Mouse (Mus musculus): Measurements from ENCODE around the gene Ercc6. TPM values are rescaled to one million over a fixed set of nuclear protein-coding genes. Genes with fewer than 3 reads are reported as not detected.

Ercc6 gene
- polyA plus RNA-seq, 2 experiments, result 12.2 to 15.0 TPM

GRCm38 (mm10) chr14:32527211-32527610 lies 13.9 kb downstream of the Ercc6 start:
- WGBS, result 94% methylated on average over 9 of the region's 9 CpGs

GRCm38 (mm10) chr14:32529036-32529435 lies 15.7 kb downstream of the Ercc6 start:
- ATAC-seq (ENCODE audit: low FRiP score, low read depth), result no peak
- Histone ChIP-seq H3K9me3 (ENCODE audit: control insufficient read depth, low read length) (no peaks in the 10 kb centered on the region), H3K4me2 (replicated peaks; ENCODE audit: low read depth, low read length, severe bottlenecking) (no peak overlapping the region), H3K9ac (ENCODE audit: low read depth, low read length, severe bottlenecking) (no peak overlapping the region), H3K27ac (replicated peaks; ENCODE audit: low read depth, low read length) (no peak overlapping the region), H3K4me3 (replicated peaks; ENCODE audit: low read length) (no peak overlapping the region), H3K4me1 (ENCODE audit: control insufficient read depth, insufficient read depth, low read length) (peaks cover 9% of the 10 kb centered on the region; the same call in 1 of the 2 replicates), H3K27me3 (ENCODE audit: control insufficient read depth, insufficient read depth, low read length) (no peaks in the 10 kb centered on the region), H3K36me3 (ENCODE audit: control insufficient read depth, insufficient read depth, low read length) (peaks cover 40% of the 10 kb centered on the region)
- 88% methylated on average over 7 of the region's 7 CpGs for WGBS
- TF ChIP-seq POLR2A (IDR thresholded peaks at IDR 0.05; ENCODE audit: borderline replicate concordance, extremely low read depth, insufficient read depth, insufficient read length), result no peak
- DNase-seq (ENCODE audit: low spot score), result no peak

More at GRCm38 (mm10) chr14:32527211-32527610, 13.9 kb downstream of the Ercc6 start:
- H3K9me3 ChIP-seq (ENCODE audit: control insufficient read depth, low read length), result no peaks in the 10 kb centered on the region
- DNase-seq (ENCODE audit: low spot score) (no peak), ATAC-seq (ENCODE audit: low FRiP score, low read depth) (no peak)
- H3K4me3 ChIP-seq (replicated peaks; ENCODE audit: low read length), result no peak overlapping the region
- no peak for TF ChIP-seq POLR2A (IDR thresholded peaks at IDR 0.05; ENCODE audit: borderline replicate concordance, extremely low read depth, insufficient read depth, insufficient read length)
- peaks cover 43% of the 10 kb centered on the region for H3K36me3 ChIP-seq (ENCODE audit: control insufficient read depth, insufficient read depth, low read length)
- no peaks in the 10 kb centered on the region for H3K27me3 ChIP-seq (ENCODE audit: control insufficient read depth, insufficient read depth, low read length)
- H3K9ac ChIP-seq (ENCODE audit: low read depth, low read length, severe bottlenecking), result no peak overlapping the region
- no peak overlapping the region for H3K27ac ChIP-seq (replicated peaks; ENCODE audit: low read depth, low read length)
- no peak overlapping the region for H3K4me2 ChIP-seq (replicated peaks; ENCODE audit: low read depth, low read length, severe bottlenecking)
- no peaks in the 10 kb centered on the region for H3K4me1 ChIP-seq (ENCODE audit: control insufficient read depth, insufficient read depth, low read length)

- no peak overlapping the region for H3K27ac ChIP-seq (replicated peaks; ENCODE audit: low read depth, low read length)
- H3K9me3 ChIP-seq (ENCODE audit: control insufficient read depth, low read length), result no peaks in the 10 kb centered on the region
- no peak for TF ChIP-seq POLR2A (IDR thresholded peaks at IDR 0.05; ENCODE audit: borderline replicate concordance, extremely low read depth, insufficient read depth, insufficient read length)
- no peaks in the 10 kb centered on the region for H3K27me3 ChIP-seq (ENCODE audit: control insufficient read depth, insufficient read depth, low read length)
- peaks cover 9% of the 10 kb centered on the region; the same call in 1 of the 2 replicates for H3K4me1 ChIP-seq (ENCODE audit: control insufficient read depth, insufficient read depth, low read length)
- no peak overlapping the region for H3K4me3 ChIP-seq (replicated peaks; ENCODE audit: low read length)
- WGBS, result 6% methylated on average over 2 of the region's 2 CpGs
- peaks cover 43% of the 10 kb centered on the region for H3K36me3 ChIP-seq (ENCODE audit: control insufficient read depth, insufficient read depth, low read length)
- H3K4me2 ChIP-seq (replicated peaks; ENCODE audit: low read depth, low read length, severe bottlenecking), result no peak overlapping the region
- DNase-seq (ENCODE audit: low spot score), result peak; percentile 63
- H3K9ac ChIP-seq (ENCODE audit: low read depth, low read length, severe bottlenecking), result no peak overlapping the region
- no peak for ATAC-seq (ENCODE audit: low FRiP score, low read depth)
These were observed 17.6 kb downstream of the Ercc6 start for GRCm38 (mm10) chr14:32530896-32531295.

- 76% methylated on average over 3 of the region's 3 CpGs for WGBS
- no peaks in the 10 kb centered on the region for H3K9me3 ChIP-seq (ENCODE audit: control insufficient read depth, low read length)
- H3K9ac ChIP-seq (ENCODE audit: low read depth, low read length, severe bottlenecking), result no peak overlapping the region
- peaks cover 13% of the 10 kb centered on the region for H3K4me1 ChIP-seq (ENCODE audit: control insufficient read depth, insufficient read depth, low read length)
- DNase-seq (ENCODE audit: low spot score) (no peak), ATAC-seq (ENCODE audit: low FRiP score, low read depth) (no peak)
- peaks cover 41% of the 10 kb centered on the region for H3K36me3 ChIP-seq (ENCODE audit: control insufficient read depth, insufficient read depth, low read length)
- no peak overlapping the region for H3K4me3 ChIP-seq (replicated peaks; ENCODE audit: low read length)
- H3K27me3 ChIP-seq (ENCODE audit: control insufficient read depth, insufficient read depth, low read length), result no peaks in the 10 kb centered on the region
- no peak for TF ChIP-seq POLR2A (IDR thresholded peaks at IDR 0.05; ENCODE audit: borderline replicate concordance, extremely low read depth, insufficient read depth, insufficient read length)
- no peak overlapping the region for H3K27ac ChIP-seq (replicated peaks; ENCODE audit: low read depth, low read length)
- H3K4me2 ChIP-seq (replicated peaks; ENCODE audit: low read depth, low read length, severe bottlenecking), result no peak overlapping the region
These were observed 18.1 kb downstream of the Ercc6 start for GRCm38 (mm10) chr14:32531371-32531770.

GRCm38 (mm10) chr14:32532381-32533147 lies 19.2 kb downstream of the Ercc6 start:
- TF ChIP-seq POLR2A (IDR thresholded peaks at IDR 0.05; ENCODE audit: borderline replicate concordance, extremely low read depth, insufficient read depth, insufficient read length), result no peak
- no peaks in the 10 kb centered on the region for H3K27me3 ChIP-seq (ENCODE audit: control insufficient read depth, insufficient read depth, low read length)
- no peaks in the 10 kb centered on the region for H3K9me3 ChIP-seq (ENCODE audit: control insufficient read depth, low read length)
- H3K4me1 ChIP-seq (ENCODE audit: control insufficient read depth, insufficient read depth, low read length), result peaks cover 22% of the 10 kb centered on the region
- ATAC-seq (ENCODE audit: low FRiP score, low read depth), result peak; percentile 59
- DNase-seq (ENCODE audit: low spot score), result peak; percentile 25
- no peak overlapping the region for H3K27ac ChIP-seq (replicated peaks; ENCODE audit: low read depth, low read length)
- H3K4me3 ChIP-seq (replicated peaks; ENCODE audit: low read length), result no peak overlapping the region
- 51% methylated on average over 7 of the region's 7 CpGs for WGBS
- H3K4me2 ChIP-seq (replicated peaks; ENCODE audit: low read depth, low read length, severe bottlenecking), result no peak overlapping the region
- H3K9ac ChIP-seq (ENCODE audit: low read depth, low read length, severe bottlenecking), result no peak overlapping the region
- H3K36me3 ChIP-seq (ENCODE audit: control insufficient read depth, insufficient read depth, low read length), result peaks cover 30% of the 10 kb centered on the region
